Mouse (Mus musculus): ENCODE results near the gene Ndufa13.
"Not testable (repeated sequence)": the region's sequence is repeated elsewhere in the genome, so short reads cannot be mapped to it uniquely, and the experiment has no call there.

The Ndufa13 gene

GRCm38 (mm10) chr8:69902163-69903062 is at the start of gene Ndufa13, which contains the start of the genes Tssk6 and Yjefn3:
Ndufa13 (minus strand) TSS chr8:69902558.
Tssk6 (plus strand) TSS chr8:69902184.
Yjefn3 (minus strand) TSS chr8:69902712.
- peak; percentile 46 for DNase-seq (ENCODE audit: low read depth)

- DNase-seq (ENCODE audit: low read depth): no peak
Measured at GRCm38 (mm10) chr8:69950300-69950699, 47.9 kb upstream of the Ndufa13 start.

GRCm38 (mm10) chr8:69942495-69942894 is 40.1 kb upstream of the Ndufa13 start:
- not testable (repeated sequence) for DNase-seq (ENCODE audit: low read depth)

GRCm38 (mm10) chr8:69940386-69940785 is 38.0 kb upstream of the Ndufa13 start:
- no peak for DNase-seq (ENCODE audit: low read depth)

- DNase-seq (ENCODE audit: low read depth): no peak
Measured at GRCm38 (mm10) chr8:69939633-69940032, 37.3 kb upstream of the Ndufa13 start.

- peak; percentile 52 for DNase-seq (ENCODE audit: low read depth)
Measured at GRCm38 (mm10) chr8:69938245-69938982, 36.1 kb upstream of the Ndufa13 start.

GRCm38 (mm10) chr8:69937466-69937865 is 35.1 kb upstream of the Ndufa13 start:
- DNase-seq (ENCODE audit: low read depth): peak; percentile 49

GRCm38 (mm10) chr8:69936050-69936794 is 33.9 kb upstream of the Ndufa13 start:
- peak; percentile 50 for DNase-seq (ENCODE audit: low read depth)

GRCm38 (mm10) chr8:69935431-69935830 is 33.1 kb upstream of the Ndufa13 start:
- DNase-seq (ENCODE audit: low read depth): no peak

GRCm38 (mm10) chr8:69934582-69934981 is 32.2 kb upstream of the Ndufa13 start:
- DNase-seq (ENCODE audit: low read depth): peak; percentile 42

GRCm38 (mm10) chr8:69933811-69934210 is 31.5 kb upstream of the Ndufa13 start:
- peak; percentile 81 for DNase-seq (ENCODE audit: low read depth)

GRCm38 (mm10) chr8:69926901-69927300 is 24.5 kb upstream of the Ndufa13 start:
- DNase-seq (ENCODE audit: low read depth): no peak

GRCm38 (mm10) chr8:69923986-69924385 is 21.6 kb upstream of the Ndufa13 start:
- no peak for DNase-seq (ENCODE audit: low read depth)

GRCm38 (mm10) chr8:69921141-69921540 is 18.8 kb upstream of the Ndufa13 start:
- DNase-seq (ENCODE audit: low read depth): peak; percentile 26

- DNase-seq (ENCODE audit: low read depth): peak; percentile 97
Measured at GRCm38 (mm10) chr8:69919876-69920662, 17.7 kb upstream of the Ndufa13 start.

- peak; percentile 100 for DNase-seq (ENCODE audit: low read depth)
Measured at GRCm38 (mm10) chr8:69919010-69919409, 16.7 kb upstream of the Ndufa13 start.

- peak; percentile 79 for DNase-seq (ENCODE audit: low read depth)
Measured at GRCm38 (mm10) chr8:69918506-69918905, 16.1 kb upstream of the Ndufa13 start.

- peak; percentile 18 for DNase-seq (ENCODE audit: low read depth)
Measured at GRCm38 (mm10) chr8:69915748-69916147, 13.4 kb upstream of the Ndufa13 start.

GRCm38 (mm10) chr8:69914526-69914925 is 12.2 kb upstream of the Ndufa13 start:
- no peak for DNase-seq (ENCODE audit: low read depth)

- no peak for DNase-seq (ENCODE audit: low read depth)
Measured at GRCm38 (mm10) chr8:69912478-69913074, 10.2 kb upstream of the Ndufa13 start.

- DNase-seq (ENCODE audit: low read depth): no peak
Measured at GRCm38 (mm10) chr8:69911917-69912316, 9.6 kb upstream of the Ndufa13 start.
